Mouse (Mus musculus) kidney, adult 11 months (tissue): ENCODE results near the gene Frmpd4.

Source experiments
- DNase-seq: peaks from one replicate; pipeline ENCODE4 v3.0.0; 2022

The Frmpd4 gene

DNA sequence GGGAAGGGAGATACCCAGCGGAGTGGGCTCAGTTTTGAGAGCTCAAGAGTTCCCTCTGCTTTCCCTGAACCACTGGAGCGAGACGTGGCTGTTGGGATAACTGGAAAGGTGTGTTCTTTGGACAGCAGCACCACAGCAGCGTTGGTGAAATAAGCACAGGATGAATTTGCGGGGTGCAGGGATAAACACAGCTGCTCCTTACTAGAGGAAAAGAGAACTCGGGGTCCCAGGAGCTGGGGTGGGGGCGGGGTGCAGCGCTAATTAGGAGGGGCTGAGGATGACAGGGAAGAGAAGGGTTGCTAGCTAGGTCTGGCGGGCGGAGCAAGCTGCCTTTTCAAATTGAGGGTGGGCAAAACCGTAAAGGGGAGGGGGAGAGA is 453.5 kb downstream of the Frmpd4 start:
- DNase-seq, result no peak

DNA sequence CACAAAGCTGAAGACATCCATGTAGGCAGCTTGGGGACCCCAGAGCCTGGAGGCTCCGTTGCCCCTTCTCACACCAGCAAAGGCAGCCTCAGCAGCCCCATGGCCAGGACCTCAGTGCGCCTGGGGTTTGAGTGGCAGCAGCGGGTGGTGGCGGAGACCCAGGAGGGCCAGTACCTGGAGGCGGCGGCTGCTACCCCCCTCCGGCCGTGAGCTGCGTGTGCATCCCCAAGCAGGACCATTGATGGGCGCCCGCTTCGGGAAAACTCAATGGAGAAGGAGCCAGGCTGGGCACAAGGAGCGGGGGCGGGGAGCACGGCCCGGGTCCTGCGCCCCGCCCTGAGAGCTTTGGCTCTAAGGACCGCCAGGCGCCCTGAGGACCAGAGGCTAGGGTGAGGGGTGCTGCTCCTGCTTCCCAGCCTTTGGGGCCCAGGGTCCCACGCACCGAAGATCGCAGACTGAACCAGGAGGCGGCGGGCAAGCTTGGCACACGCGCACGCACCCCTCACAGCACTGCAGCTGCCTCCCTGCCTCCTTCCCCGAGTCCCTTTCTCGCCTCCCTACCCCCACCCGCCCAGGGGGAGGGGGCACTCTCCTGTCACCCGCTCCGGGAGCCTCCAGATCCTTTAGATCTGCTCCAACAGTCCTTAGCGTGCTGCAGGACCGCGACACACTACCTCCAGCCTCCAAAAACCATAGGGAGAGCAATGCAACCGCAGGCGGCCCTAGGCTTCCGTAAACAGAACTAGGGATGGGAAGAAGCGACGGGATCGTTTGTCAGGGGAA is 454.0 kb downstream of the Frmpd4 start:
- DNase-seq, result no peak

DNA sequence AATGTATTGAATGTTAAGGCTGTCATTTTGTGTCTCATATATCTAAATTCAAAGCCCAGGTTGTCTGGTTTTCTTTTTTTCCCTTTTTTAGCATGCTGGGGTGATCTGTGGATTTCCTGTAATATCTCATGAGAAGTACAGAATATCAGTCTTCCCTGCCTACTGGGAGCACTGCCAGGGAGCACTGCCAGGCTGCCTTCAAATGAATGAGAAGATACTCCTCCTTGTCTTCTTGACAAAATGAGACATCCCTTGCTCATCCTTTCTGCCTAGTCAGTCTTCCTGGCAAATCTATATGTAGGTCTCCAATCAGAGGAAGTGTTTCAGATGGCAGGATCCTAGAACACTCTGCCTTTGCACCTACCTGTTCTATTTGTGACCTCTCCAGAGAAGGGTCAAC is 535.4 kb downstream of the Frmpd4 start:
- no peak for DNase-seq

DNA sequence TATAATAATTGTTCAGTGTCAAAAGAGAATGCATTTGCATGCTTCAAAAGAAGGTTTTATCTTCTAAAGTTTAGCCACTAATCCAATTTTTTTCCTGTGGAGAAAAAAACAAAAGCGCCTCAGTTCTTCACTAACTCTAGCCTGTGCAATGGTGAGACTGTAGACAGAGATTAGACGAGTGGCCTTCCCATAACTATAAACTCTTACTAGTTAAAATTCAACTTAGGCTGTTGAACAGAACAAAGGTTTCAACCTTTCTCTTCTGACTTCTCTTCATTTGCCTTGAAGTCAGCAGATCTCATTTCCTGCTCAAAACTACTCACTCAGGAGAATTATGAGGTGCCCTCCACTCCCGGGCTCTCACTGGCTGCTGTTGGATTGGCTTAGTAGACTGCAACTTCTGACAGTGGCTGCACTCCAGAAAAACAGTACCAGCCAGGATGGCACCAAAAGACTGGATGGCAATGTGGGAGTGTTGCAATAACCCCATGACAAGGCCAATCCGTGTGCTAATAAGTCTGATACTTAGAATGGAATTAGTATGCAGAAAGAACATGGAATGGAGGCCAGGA is 556.4 kb downstream of the Frmpd4 start:
- peak; percentile 73 for DNase-seq

DNA sequence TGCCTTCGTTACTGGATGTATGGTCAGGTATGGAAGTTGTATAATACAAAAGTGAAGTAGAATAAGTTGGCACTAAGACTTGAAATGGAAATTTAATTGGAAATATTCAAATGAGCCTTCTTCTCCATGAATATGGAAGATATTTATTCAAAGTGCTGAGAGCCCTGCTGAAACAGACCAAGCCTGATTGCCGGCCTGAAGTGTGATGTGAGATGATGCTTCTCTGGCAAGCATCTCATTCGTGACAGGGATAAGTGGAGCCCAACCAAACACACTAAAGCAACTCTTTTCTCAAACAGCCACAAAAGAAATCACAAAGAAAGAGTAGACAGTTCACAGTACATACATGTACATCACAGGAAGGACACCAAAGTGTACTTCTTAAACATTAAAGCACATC is 559.2 kb downstream of the Frmpd4 start:
- no peak for DNase-seq

DNA sequence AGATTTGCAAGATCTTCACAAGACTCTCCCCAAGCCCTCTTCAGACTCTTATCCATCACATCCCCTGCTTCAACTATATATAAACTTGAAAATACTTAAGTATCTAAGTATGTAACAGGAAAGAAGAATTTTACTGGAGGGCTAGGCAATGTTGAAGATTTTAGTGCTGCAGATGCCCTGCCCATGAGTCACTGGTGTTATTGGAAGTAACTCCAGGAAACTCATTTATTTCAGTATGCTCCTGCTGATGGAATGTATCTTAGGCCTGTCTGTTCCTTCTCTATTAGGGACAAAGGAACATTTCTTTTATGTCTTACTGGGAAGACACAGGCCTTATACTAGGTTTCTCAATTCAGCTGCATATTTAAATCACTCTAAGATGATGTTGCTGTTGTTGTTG is 592.2 kb downstream of the Frmpd4 start:
- no peak for DNase-seq

DNA sequence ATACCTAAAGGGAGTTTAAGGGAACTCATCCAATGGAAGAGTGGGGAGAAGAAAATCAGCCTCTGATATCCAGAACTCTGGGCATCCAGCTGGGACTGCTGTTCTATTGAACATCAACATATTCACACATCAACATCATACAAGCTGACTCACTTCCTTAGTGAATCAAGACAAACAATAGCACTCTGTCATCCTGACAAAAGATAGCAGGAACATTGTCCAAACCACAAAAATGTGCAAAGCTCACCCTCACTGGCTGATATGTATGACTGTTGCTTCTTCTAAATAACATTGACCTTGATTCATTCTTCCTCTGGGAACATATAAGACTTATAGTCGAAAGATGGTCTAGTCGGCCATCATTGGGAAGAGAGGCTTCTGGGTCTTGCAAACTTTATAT is 625.8 kb downstream of the Frmpd4 start:
- DNase-seq, result no peak

DNA sequence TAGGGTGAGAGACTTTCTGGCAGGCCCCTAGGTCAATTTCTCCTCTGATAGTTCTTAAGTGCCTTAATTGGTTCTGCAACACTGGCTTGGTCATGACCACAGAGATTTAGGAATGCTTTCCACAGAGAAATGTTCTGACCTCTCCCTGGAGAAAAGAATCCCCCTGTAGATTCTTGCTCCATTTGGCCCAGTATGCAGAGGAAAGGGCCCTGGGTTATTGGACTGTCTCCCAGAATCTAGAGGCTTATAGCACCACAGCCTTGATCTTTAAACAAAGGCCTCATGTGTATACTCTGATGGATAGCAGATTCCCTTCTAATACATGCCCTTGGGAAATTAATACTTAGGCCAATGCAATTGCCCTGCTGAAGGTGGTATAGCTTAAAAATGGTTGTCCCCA is 667.5 kb downstream of the Frmpd4 start:
- DNase-seq, result no peak

DNA sequence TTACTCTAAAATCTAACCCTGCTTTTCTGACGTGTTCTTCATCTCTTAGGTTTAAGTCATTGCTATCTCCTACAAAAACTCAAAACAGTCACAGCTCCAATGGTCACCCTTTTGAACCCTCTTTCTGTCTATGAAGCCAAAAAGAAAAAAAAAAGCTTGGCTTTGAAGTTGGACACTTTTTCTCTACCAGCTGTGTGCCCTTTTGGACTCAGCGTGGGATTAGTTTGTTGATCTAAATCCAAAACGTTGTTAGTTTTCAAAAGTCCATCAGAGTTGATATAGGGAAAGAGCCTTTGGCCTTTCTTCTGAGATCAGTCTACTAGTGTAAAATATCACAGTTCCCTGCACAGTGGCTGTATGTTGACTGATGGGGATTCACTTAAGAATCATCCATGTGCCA is 676.0 kb downstream of the Frmpd4 start:
- DNase-seq, result no peak

DNA sequence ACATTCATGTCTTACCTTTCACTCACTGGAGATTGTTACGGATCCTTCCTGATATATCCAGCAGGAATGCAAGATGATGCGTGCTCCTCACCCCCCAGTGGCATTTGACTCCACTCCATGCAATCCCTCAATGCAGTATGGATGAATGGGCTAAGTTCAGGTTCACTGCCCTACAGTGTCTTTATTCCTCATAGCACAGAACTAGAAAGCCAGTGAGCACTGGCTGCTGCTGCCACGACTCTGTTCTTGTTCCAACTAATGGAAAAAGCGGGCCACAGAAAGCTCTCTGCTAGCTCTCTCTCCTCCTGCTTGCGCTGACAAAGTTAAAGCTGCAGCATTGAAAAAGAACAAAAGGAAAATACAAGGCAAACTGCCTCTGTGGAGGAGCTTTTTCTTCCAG is 722.2 kb downstream of the Frmpd4 start:
- no peak for DNase-seq

DNA sequence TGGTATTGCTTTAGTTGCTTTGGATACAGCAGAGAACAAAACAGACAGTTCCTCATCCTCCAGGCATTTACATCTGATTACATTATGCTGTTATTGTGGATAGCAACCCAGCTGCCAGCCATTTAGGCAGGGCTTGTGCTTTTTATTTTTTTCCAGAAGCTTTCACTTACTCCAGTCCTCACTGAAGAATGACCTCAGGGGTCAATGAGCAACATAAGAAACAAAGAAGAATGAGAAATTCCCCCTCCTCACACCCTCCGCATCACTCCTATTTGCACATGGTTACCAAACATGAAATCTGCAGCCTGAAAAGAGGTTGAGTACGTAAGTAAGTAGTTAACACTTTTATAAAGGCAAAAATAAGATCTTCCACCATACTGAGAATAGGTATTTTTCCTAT is 744.5 kb downstream of the Frmpd4 start:
- no peak for DNase-seq

DNA sequence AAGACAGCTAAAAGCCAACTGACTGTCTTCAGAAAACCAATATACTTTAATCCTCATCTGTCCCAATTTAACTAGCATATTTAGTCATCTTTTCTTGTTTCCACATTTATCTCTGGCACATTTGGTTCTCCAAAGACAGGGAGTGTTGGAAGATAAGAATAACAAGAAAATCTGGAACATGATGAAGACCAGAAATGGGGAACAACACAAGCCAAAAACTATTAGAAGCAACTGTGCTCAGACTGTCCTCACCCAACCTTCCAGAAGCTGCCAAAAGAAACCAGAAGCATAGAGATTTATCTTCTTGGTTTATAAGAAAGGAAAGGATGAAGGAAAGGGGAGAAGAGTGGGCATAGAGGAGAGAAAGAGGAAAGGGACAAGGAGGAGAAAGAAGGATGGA is 748.6 kb downstream of the Frmpd4 start:
- DNase-seq, result no peak

DNA sequence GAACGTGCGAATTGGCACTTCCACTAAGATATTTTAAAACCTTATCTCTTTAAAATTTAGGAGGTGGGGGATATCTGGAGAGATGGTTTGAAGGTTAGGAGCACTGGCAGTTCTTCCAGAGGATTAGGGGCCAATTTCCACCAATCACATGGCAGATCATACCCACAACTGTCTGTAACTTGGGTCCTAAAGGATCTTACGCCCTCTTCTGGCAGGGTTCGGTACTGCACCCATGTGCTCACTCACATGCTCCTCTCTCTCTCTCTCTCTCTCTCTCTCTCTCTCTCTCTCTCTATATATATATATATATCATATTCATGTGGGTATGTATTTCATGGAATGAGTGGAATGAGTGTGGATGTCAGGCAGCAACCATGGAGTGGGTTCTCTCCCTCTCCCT is 759.7 kb downstream of the Frmpd4 start:
- DNase-seq, result peak; percentile 8

DNA sequence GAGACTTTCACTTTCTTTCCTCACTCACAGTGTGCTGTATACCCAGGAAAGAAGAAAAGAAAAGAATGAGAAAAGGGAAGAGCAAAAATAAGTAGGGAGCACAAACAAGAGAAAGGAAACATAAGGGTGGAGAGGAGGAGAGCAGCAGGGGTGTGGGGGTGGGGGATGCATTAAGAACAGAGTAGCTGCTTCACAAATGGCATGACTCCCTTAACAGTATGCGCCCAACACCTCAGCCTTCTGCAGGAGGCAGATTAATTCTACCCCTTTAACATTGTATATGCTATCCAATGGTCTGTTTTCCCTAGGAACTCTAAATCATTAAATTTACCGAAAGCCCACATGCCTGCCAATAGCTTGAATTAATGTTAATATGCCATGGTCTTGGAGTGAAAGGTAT is 766.9 kb downstream of the Frmpd4 start:
- no peak for DNase-seq

DNA sequence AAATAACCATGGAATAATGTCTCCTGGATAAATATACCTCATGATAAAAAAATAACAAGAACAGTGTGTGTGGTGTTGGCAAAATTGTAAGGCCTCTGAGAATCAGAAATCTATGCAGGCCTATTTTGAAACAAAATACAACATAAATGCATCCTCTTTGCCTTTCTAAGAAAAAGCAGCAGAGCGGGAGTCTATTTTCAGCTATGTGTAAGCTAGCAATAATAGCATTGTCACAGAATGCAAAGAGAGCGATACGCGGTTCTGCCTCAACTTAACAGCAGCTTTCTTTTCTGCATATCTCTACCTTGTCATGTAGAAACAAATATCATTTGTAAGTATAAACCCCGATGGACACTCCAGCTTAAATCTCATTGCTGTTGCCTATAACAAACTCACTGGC is 768.5 kb downstream of the Frmpd4 start:
- no peak for DNase-seq

DNA sequence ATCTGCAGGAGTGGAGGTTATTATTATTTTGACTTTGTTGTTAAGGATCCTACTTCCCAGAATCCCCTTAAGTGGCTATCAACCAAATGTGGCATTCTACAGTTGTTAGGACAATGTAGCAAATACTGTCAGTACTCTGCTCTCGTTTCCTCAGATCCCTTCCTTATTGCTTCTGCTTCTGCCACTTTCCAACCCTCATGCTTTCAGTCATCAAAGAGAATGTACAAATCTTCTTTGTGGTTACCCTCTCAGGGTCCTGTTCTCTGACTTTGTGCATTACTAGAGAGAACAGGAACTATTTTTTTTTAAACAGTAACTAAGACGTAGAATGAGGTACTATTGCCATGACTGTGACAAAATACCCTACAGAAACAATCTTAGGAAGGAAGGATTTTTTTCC is 788.3 kb downstream of the Frmpd4 start:
- no peak for DNase-seq

DNA sequence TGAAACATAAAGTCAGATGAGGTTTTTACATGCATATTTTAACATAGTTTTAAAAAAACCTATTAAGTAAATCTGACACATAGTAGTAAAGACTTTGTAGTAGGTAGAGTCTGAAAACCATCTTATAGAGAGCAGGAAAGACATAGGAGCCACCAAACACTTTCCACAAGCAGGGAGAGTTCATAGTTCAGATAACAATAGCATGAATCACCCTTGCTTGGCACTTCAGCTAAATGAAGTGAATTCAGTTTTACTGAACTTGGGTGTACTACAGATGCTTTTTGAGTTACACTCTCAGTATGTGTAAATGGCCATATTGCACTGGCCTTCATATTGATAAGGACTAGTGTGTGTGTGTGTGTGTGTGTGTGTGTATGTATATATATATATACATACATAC is 793.5 kb downstream of the Frmpd4 start:
- no peak for DNase-seq

DNA sequence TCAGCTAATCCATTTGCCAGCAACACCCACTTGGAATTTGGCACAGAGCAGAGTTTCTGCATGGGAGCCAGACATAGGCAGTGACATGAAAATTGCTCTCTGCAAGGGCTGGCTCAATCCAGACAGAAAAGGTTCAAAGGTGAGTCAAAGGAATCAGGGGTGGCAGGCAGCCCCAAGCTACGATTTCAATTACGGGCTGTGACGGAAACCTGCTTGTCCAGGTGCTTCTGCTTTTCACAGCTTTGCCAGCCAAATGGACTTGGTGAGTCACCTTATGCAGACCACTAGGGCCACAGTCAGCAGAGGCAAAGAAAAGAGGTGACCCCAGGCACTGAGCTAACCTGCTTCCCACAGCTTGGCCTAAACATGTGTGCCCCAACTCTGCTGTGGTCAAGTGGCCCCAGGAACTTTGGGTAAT is 857.5 kb downstream of the Frmpd4 start:
- DNase-seq, result peak; percentile 75

DNA sequence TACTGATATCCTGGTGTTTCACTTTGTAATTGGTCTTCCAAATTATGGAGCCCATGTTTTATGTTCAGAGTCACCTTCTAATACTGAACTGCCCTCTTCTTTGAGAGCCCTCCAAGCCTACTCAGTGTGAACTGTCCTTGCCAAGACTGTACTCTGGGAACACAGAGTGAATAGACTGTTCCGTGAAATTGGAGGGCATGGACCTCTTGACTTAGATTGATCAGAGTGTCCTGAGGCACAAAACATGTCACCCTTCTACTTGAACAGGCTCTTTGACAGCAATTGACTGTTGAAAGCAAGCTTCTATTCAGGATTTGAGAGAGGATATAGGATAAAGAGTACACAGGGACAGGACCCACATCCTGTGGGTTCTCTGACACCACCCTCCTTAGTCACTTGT is 857.9 kb downstream of the Frmpd4 start:
- no peak for DNase-seq

DNA sequence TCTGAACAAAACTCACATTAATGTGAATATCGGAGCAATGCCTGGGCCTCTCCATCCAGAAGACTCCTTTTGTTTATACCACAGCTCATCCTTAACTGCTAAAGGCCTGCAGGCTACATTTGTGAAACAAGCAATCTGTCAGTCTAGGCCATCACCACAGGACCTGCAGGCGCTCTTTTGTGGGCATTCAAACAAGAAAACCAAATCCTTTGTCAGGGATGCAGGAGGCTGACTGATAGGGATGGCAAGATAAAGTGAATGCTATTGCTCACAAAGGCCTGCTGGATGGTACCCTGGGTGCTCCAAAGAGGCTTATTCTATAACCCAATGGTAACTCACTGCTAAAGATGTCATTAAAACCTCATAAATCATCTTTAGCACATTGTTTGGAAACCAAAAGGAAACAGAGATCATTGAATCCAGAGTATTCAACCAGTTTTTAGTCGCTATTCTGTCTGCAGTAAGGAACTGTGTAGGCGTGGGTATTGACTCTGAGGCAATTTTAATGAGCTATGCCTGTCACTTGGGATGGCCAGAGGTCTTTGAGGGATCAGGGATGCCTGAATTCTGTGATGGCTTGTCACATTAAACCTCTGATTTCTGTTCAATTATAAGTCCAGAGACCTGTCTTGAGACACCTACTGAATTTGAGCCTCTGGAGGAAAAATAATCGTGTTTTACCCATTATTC is 922.1 kb downstream of the Frmpd4 start:
- no peak for DNase-seq

DNA sequence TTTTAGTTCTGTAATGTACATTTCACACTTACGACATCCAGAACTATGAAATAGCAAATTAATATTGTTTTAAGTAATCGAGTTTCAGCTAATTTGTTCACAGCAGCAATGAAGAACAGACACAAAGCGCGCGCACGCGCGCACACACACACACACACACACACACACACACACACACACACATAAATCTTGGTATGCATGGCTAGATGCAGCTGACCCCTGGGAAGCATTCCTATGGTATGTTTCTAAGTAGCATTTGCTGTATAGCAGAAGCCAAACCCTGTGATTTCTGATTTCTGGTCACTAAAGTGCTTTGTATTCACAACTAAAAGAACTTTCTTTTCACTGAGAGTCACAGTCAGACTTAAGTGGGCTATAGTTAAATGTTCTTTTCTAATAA is 922.8 kb downstream of the Frmpd4 start:
- no peak for DNase-seq

DNA sequence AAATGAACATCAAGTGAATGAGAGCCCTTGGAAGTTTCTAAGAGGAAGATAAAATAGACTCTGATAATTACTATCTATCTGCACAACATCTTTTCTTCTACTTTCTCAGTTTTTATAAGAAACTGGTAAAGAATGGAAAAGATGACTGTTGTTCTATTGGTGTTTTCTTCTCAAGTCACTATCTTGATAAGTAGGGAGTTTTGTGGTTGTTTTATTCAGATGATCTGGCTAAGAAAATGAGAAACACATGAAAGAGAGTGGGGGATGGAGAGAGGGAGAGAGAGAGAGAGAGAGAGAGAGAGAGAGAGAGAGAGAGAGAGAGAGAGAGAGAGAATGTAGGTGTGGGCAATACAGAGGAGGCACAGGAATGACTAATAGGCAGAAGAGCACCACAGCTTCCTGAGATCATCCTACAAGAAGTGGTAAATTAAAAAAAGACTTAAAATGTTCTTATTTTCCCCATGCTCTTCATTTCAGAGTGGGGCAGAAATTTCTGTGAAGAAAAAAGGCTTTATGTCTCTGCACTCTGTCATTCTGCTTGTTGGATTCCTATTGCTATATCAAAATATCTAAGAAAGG is 979.3 kb downstream of the Frmpd4 start:
- no peak for DNase-seq

DNA sequence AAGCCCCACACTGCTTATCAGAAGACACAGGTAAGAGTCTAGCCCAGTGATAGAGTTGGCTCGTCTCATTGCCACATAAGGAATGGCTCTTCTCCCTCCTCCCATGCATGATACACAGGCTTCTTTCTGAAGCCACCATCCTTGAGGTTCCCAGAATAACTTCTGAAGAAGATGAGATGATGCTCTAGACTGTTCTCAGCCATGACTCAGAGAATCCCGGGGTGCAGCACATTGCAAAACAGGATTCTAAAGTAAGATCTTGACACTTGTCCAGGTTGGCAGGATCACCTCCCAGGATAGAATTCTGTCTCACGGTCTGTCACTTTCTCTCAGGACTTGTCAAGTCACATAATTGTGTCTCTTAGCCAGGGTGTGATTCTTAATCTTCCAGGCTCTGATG is 1024.2 kb downstream of the Frmpd4 start:
- no peak for DNase-seq

DNA sequence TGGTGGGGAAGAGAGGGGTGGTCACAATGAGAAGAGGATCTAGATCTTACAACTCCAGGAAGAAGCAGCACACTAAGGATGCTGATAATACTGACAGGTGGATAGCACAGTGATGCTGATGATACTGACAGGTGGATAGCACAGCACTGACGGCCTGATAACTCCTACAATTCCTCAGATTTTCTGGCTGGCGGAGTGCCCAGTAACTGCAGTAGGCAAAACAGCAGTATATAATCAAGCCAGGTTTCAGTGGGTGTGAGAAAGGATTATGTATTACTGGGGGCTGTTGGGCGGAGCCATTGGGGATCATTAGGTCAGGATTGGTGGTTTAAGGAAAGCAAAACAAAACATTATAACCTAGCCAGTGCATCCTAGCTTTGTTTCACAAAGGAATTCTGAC is 1053.9 kb downstream of the Frmpd4 start:
- DNase-seq, result no peak
